Mouse (Mus musculus) G1E (cell line): ENCODE results near the gene Cd9.

Experiments
- CTCF ChIP-seq: IDR thresholded peaks from 2 replicates; pipeline ENCODE4 v1.5.1; 2012; ENCODE audit warnings: low read depth, low read length, inconsistent platforms, mixed read lengths
- TAL1 ChIP-seq: conservative IDR thresholded peaks from 2 replicates; pipeline ENCODE4 v1.6.1; 2012; ENCODE audit warnings: low read depth, low read length, inconsistent platforms, mixed read lengths

DNA sequence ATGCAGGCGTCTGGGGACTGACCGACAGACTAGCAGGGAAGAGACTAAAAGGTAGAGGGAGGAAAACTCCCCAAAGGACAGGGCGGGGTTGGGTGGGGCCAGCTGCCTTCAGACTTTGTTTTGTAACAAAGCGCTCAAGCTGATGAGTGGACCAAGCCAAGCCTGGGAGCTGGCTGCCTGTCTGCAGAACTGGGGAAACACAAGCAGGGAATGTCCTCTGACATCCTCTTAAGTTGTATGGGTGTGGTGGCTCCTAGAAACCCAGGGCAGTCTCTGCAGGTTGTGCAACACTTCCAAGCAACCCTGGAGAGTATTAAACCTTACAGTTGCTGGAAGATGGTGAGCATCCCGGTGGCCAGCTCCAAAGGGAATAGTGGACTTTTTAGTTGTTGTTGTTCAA lies 1.4 kb downstream of the Cd9 start:
- no peak for TF ChIP-seq TAL1
- no peak for TF ChIP-seq CTCF
